Mouse (Mus musculus) olfactory bulb, adult 2 months (tissue): ENCODE measurements at regions not wholly inside any gene's neighbourhood (a gene's known extent, or its start where the extent isn't known, plus 50 kb on each side); places are given as distances from the start of the nearest gene placed in this dataset.

ENCODE experiments used
- CTCF ChIP-seq: fragments of 200-500 bp; IDR thresholded peaks from 2 replicates; pipeline ENCODE4 v1.5.1; 2012; ENCODE audit warnings: low read depth, mild to moderate bottlenecking, low read length, moderate library complexity; ENCODE audit not compliant: insufficient read depth
- POLR2A ChIP-seq: fragments of 200-500 bp; IDR thresholded peaks from 2 replicates; pipeline ENCODE4 v1.6.1; 2012; ENCODE audit warnings: mild to moderate bottlenecking, low read depth, low read length, moderate library complexity; ENCODE audit not compliant: insufficient read depth

DNA sequence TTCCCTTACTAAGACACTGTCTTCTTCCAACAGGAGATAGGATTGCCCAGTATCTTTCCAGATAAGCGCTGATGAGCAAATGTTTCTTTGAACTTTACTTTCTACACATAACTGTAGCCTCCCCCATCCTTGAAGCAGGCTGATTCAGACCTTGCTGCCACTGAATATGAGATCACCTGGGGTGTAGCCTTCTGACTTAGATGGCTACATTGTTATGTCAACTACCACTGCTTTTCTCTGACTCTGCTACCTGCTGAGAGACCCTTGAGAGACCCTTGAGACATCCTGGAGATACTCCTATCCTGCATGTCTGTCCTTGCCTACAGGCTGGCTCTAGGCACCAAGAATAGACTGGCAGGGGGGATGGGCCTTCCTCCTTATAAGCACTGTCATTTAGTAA is 476.1 kb upstream of the Robo2 start:
- TF ChIP-seq CTCF, result no peak
- TF ChIP-seq POLR2A, result no peak
